Mouse (Mus musculus): Measurements from ENCODE around the gene Vrk1. TPM values are rescaled to one million over a fixed set of nuclear protein-coding genes. Genes with fewer than 3 reads are reported as not detected.

Gene Vrk1
- polyA plus RNA-seq, 1 experiment from 2014 or later = 40.7 TPM

GRCm38 (mm10) chr12:105974107-105974506, 35.9 kb upstream of the Vrk1 start:
- Histone ChIP-seq H3K27me3 (0 out of 2 replicates have a peak, but pooled peaks cover 5% of the 10 kb centered on the region), H3K4me1 (replicated peaks) (peaks cover 7% of the 10 kb centered on the region), H3K9ac (no peak overlapping the region), H3K27ac (no peak overlapping the region), H3K9me3 (no peaks in the 10 kb centered on the region), H3K36me3 (no peaks in the 10 kb centered on the region), H3K4me3 (no peak overlapping the region), H3K4me2 (no peak overlapping the region)
- WGBS = 23% methylated on average over 5 of the region's 5 CpGs
- peak; percentile 67 for ATAC-seq (ENCODE audit: low FRiP score)

GRCm38 (mm10) chr12:105981121-105981973, 28.7 kb upstream of the Vrk1 start:
- Histone ChIP-seq H3K4me2 (no peak overlapping the region), H3K4me1 (replicated peaks) (no peaks in the 10 kb centered on the region), H3K36me3 (no peaks in the 10 kb centered on the region), H3K9ac (no peak overlapping the region), H3K27ac (no peak overlapping the region), H3K27me3 (0 out of 2 replicates have a peak, but pooled peaks cover 5% of the 10 kb centered on the region), H3K9me3 (peaks cover 5% of the 10 kb centered on the region; the same call in 1 of the 2 replicates), H3K4me3 (no peak overlapping the region)
- 33% methylated on average over 12 of the region's 16 CpGs for WGBS
- no peak for ATAC-seq (ENCODE audit: low FRiP score)

DNA sequence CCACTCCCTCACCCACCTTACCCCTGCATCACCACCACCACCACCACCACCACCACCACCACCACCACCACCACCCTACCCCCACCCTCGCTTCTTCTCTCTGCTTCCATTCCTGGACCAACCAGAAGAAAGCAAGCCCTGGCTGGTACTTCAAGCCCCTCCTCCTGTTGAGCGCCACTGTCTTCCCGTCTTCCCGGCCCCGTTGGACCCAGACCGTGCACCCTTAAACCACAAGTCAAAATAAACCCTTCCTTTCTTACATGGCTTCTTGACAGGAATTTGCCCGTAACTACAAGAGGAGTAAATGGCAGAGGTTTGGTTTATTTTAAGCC, 28.1 kb upstream of the Vrk1 start:
- Histone ChIP-seq H3K9me3 (peaks cover 5% of the 10 kb centered on the region; the same call in 1 of the 2 replicates), H3K27ac (no peak overlapping the region), H3K9ac (no peak overlapping the region), H3K4me1 (replicated peaks) (no peaks in the 10 kb centered on the region), H3K27me3 (0 out of 2 replicates have a peak, but pooled peaks cover under 1% of the 10 kb centered on the region), H3K4me3 (no peak overlapping the region), H3K36me3 (no peaks in the 10 kb centered on the region), H3K4me2 (no peak overlapping the region)
- WGBS = 90% methylated on average over 7 of the region's 7 CpGs
- no peak for ATAC-seq (ENCODE audit: low FRiP score)

DNA sequence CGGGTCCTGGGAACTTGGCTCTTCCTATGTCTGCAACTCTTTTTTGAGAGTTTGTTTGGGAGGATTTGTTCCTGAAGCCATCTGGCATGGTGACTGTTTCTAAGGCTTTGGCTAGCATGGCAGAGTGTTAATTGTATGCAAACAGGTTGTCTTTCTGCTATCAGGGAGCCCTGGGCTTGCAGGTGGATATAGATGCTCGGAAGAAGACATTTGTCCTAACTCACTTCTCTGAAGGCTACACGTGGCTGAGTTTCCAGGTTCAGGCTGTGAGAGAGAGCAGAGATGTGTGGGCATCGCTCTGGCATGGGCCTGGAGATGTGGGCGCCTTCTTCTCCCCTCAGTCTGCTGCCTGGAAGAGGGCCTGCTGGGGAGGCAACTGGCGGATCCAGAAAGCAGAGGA, 27.4 kb upstream of the Vrk1 start:
- H3K27me3 ChIP-seq = no peaks in the 10 kb centered on the region
- H3K36me3 ChIP-seq = no peaks in the 10 kb centered on the region
- no peak for ATAC-seq (ENCODE audit: low FRiP score)
- WGBS = 91% methylated on average over 6 of the region's 6 CpGs
- H3K9ac ChIP-seq = no peak overlapping the region
- H3K4me2 ChIP-seq = no peak overlapping the region
- no peaks in the 10 kb centered on the region for H3K4me1 ChIP-seq (replicated peaks)
- peaks cover 5% of the 10 kb centered on the region; the same call in 1 of the 2 replicates for H3K9me3 ChIP-seq
- no peak overlapping the region for H3K4me3 ChIP-seq
- H3K27ac ChIP-seq = no peak overlapping the region

GRCm38 (mm10) chr12:105983499-105983898, 26.5 kb upstream of the Vrk1 start:
- Histone ChIP-seq H3K9ac (no peak overlapping the region), H3K9me3 (peaks cover 5% of the 10 kb centered on the region; the same call in 1 of the 2 replicates), H3K4me2 (no peak overlapping the region), H3K27ac (no peak overlapping the region), H3K27me3 (no peaks in the 10 kb centered on the region), H3K4me1 (replicated peaks) (no peaks in the 10 kb centered on the region), H3K4me3 (no peak overlapping the region), H3K36me3 (no peaks in the 10 kb centered on the region)
- no peak for ATAC-seq (ENCODE audit: low FRiP score)
- 92% methylated on average over 9 of the region's 9 CpGs for WGBS

DNA sequence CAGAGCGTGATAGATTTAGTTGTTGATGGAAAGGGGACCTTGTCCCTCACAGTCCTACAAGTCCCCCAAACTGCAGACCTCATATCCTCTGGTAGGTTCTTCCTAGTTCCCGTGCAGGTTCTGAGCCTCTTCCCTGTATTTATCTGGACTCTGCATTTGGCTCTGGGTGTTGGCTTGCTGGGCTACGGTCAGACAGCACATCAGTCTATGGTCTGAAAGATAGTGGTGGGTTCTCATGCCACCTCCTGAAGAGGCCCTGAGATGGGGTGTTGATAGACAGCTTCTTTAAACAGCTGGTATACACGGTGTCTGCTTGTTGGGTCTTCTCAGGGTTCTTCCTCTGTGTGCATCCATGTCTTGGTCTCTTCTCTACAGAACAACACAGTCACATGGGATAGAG, 21.6 kb upstream of the Vrk1 start:
- peaks cover under 1% of the 10 kb centered on the region; the same call in 1 of the 2 replicates for H3K4me1 ChIP-seq (replicated peaks)
- no peak overlapping the region for H3K4me2 ChIP-seq
- WGBS = 92% methylated on average over 4 of the region's 4 CpGs
- H3K9me3 ChIP-seq = peaks cover 3% of the 10 kb centered on the region; the same call in 1 of the 2 replicates
- H3K27me3 ChIP-seq = no peaks in the 10 kb centered on the region
- H3K9ac ChIP-seq = no peak overlapping the region
- ATAC-seq (ENCODE audit: low FRiP score) = no peak
- H3K27ac ChIP-seq = no peak overlapping the region
- H3K36me3 ChIP-seq = no peaks in the 10 kb centered on the region
- H3K4me3 ChIP-seq = no peak overlapping the region

GRCm38 (mm10) chr12:105992756-105993155, 17.3 kb upstream of the Vrk1 start:
- H3K4me1 ChIP-seq (replicated peaks) = peaks cover 8% of the 10 kb centered on the region; the same call in 1 of the 2 replicates
- WGBS = 60% methylated on average over 5 of the region's 5 CpGs
- 0 out of 2 replicates have a peak overlapping the region, but pooled peaks have one; percentile 8 for H3K27ac ChIP-seq
- no peak overlapping the region for H3K4me2 ChIP-seq
- H3K9me3 ChIP-seq = no peaks in the 10 kb centered on the region
- ATAC-seq (ENCODE audit: low FRiP score) = no peak
- H3K4me3 ChIP-seq = no peak overlapping the region
- H3K9ac ChIP-seq = no peak overlapping the region
- no peaks in the 10 kb centered on the region for H3K27me3 ChIP-seq
- no peaks in the 10 kb centered on the region for H3K36me3 ChIP-seq

DNA sequence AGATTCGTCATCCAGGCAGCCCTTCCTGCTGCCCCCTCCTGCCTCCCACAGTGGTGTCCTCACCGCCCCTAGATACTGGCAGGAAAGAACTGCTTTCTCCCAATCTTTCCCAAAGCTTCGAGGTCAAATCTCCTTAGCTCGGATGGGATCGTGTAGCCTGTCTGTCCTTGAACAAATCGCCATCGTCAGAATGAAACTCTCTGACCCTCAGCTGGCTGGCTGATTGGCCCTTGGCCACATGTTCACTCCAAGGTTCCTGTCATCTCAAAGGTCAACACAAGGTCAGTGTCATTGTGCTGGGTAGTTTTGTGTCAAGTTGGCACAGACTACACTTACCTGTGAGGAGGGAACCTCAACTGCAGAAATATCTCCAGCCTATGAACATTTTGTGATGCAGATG, 16.7 kb upstream of the Vrk1 start:
- Histone ChIP-seq H3K9ac (no peak overlapping the region), H3K27me3 (no peaks in the 10 kb centered on the region), H3K36me3 (no peaks in the 10 kb centered on the region), H3K4me3 (no peak overlapping the region), H3K9me3 (no peaks in the 10 kb centered on the region), H3K4me2 (no peak overlapping the region), H3K27ac (peak overlapping the region; percentile 2; the same call in 1 of the 2 replicates), H3K4me1 (replicated peaks) (peaks cover 8% of the 10 kb centered on the region; the same call in 1 of the 2 replicates)
- ATAC-seq (ENCODE audit: low FRiP score) = no peak
- 65% methylated on average over 7 of the region's 7 CpGs for WGBS

DNA sequence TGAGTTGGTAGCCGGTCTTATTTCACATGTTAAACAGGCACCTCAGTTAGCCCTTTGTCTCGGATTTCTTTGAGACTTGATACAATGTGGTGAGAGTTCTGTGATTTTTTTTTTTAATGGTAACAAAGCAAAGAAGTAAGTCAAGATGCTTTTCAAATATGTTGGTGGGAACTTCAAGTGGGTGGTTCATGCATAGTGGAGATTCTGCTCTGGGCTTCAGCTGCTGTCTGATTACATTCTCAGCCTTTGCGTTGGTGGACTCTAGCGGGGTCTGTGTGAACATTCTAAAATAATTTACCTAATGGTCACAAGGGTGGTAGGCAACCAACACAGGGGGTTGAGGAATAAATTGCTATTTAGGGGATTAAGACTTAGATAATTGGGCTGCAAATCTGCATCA, 14.1 kb upstream of the Vrk1 start:
- Histone ChIP-seq H3K4me2 (no peak overlapping the region), H3K4me3 (no peak overlapping the region), H3K27me3 (no peaks in the 10 kb centered on the region), H3K36me3 (no peaks in the 10 kb centered on the region), H3K9me3 (no peaks in the 10 kb centered on the region), H3K9ac (no peak overlapping the region), H3K27ac (no peak overlapping the region), H3K4me1 (replicated peaks) (peaks cover 8% of the 10 kb centered on the region; the same call in 1 of the 2 replicates)
- 57% methylated on average over 4 of the region's 4 CpGs for WGBS
- no peak for ATAC-seq (ENCODE audit: low FRiP score)

DNA sequence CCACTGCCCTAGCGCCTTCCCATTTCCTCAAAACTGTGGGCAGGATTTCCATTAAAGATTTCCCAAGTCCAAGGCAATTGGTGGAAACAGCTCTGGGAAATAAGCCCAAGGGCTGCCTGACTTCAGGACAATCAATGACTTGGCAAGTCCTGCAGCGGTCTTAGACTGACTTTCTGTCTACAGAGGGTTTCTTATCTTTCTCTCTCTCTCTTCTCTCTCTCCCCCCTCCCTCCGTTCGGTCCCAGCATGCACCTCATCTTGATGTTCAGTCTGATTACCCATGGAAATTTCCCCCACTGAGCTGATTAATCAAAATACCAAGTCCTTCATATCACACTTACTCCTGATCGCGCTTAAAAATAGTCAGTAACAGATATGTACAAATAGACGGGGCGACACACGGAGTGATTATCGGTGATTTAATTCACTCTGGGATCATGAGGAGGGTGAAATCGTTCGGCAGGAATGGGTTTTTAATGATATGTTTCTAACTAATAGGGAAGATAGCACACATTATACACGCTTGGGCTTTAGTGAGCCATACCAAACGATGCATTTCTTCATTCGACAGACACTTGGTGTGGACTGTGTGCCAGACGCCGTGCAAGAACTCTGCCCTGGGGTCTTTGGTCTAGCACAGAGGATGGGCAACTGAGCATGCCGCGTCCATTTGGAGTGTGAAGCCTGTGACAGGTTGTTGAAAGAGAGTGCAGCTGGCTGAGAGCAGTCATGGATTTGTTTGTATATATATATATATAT, 12.8 kb upstream of the Vrk1 start:
- peak; percentile 54; the same call in 1 of the 2 replicates for ATAC-seq (ENCODE audit: low FRiP score)
- no peak overlapping the region for H3K4me2 ChIP-seq
- no peak overlapping the region for H3K27ac ChIP-seq
- H3K4me1 ChIP-seq (replicated peaks) = peaks cover 8% of the 10 kb centered on the region; the same call in 1 of the 2 replicates
- no peak overlapping the region for H3K9ac ChIP-seq
- H3K36me3 ChIP-seq = no peaks in the 10 kb centered on the region
- no peaks in the 10 kb centered on the region for H3K9me3 ChIP-seq
- no peak overlapping the region for H3K4me3 ChIP-seq
- H3K27me3 ChIP-seq = no peaks in the 10 kb centered on the region
- WGBS = 71% methylated on average over 19 of the region's 19 CpGs

DNA sequence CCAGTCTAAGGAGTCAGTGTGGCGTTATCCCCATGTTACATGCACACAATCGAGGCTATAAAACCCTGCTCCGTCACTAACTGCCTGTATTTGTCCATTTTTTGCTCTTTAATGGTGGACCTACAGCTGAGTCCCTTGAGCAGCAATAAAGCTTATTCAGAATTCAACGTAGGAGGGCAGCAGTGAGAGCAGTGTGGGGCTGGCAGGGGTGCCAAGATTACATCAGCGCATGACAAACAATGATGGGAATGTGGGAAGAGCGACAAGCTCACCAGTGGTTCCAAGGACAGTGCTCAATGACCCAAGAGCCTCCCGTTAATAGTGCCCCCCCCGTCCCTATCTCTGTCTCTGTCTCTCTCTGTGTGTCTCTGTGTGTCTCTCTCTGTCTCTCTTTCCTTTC, 8.3 kb upstream of the Vrk1 start:
- Histone ChIP-seq H3K9ac (no peak overlapping the region), H3K27me3 (no peaks in the 10 kb centered on the region), H3K27ac (peak overlapping the region; percentile 26; the same call in 1 of the 2 replicates), H3K4me1 (replicated peaks) (no peaks in the 10 kb centered on the region), H3K4me3 (no peak overlapping the region), H3K9me3 (no peaks in the 10 kb centered on the region), H3K4me2 (no peak overlapping the region), H3K36me3 (no peaks in the 10 kb centered on the region)
- ATAC-seq (ENCODE audit: low FRiP score) = no peak
- 64% methylated on average over 8 of the region's 8 CpGs for WGBS

DNA sequence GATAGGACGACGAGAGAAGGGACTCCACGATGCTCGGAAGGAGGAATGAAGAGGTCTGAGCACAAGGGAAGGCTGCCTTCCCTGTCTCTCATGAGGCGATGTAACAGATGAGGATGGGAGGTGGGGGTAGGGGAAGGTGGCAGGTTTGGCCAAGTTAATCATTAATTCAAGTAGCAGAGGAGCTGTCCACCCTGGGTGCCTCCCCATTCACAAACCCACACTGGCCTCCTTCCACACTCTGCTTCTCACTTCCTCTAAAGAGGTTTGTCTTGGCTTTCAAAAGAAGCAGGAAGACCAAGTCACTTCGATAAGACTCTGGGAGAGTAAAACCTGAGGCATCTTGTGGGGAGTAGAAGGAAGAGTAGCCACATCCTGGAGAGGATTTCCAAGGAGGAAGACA, 5.3 kb upstream of the Vrk1 start:
- Histone ChIP-seq H3K4me1 (replicated peaks) (no peaks in the 10 kb centered on the region), H3K4me2 (no peak overlapping the region), H3K4me3 (no peak overlapping the region), H3K9ac (no peak overlapping the region), H3K36me3 (no peaks in the 10 kb centered on the region), H3K9me3 (no peaks in the 10 kb centered on the region), H3K27me3 (no peaks in the 10 kb centered on the region), H3K27ac (no peak overlapping the region)
- 66% methylated on average over 6 of the region's 6 CpGs for WGBS
- no peak for ATAC-seq (ENCODE audit: low FRiP score)
